Mouse (Mus musculus): ENCODE measurements around the gene Efcab3.
"Not testable (repeated sequence)": the region's sequence is repeated elsewhere in the genome, so short reads cannot be mapped to it uniquely, and the experiment has no call there.

Gene Efcab3

GRCm38 (mm10) chr11:105063292-105063691 lies at the start of gene Efcab3:
Efcab3 (plus strand) TSS chr11:105063592.
- ChIA-PET CTCF (no interaction called here), POLR2A (no interaction called here)

- POLR2A ChIA-PET, result interaction anchor here in 2 of 4 experiments (0.6 to 1.0 kb wide), 2 partner anchors 19 to 105 kb away, joined by 3 read pairs; partner anchors contain the start of gene Mettl2 (in 1 of the 2)
- CTCF ChIA-PET, result interaction anchor here (0.5 to 1.8 kb wide), 15 partner anchors 8 to 654 kb away, joined by 3 to 8 read pairs (median 3); partner anchors contain the start of gene Mettl2 (in 1 of the 4)
Measured at GRCm38 (mm10) chr11:105021071-105021470, 42.3 kb upstream of the Efcab3 start.

GRCm38 (mm10) chr11:105028744-105029348 lies 34.5 kb upstream of the Efcab3 start:
- ChIA-PET CTCF (interaction anchor here in 2 of 4 experiments (0.6 to 1.0 kb wide), 2 partner anchors 8 to 56 kb away, joined by 3 to 7 read pairs; no protein-coding TSS in a partner anchor), POLR2A (interaction anchor here in 2 of 4 experiments (0.7 to 2.1 kb wide), 3 partner anchors 33 to 1896 kb away, joined by 3 to 4 read pairs (median 3); no protein-coding TSS in a partner anchor)

GRCm38 (mm10) chr11:105029525-105029924 lies 33.9 kb upstream of the Efcab3 start:
- ChIA-PET POLR2A (interaction anchor here in 1 of 4 experiments (0.7 kb wide), 1 partner anchor 1896 kb away, joined by 3 read pairs; no protein-coding TSS in a partner anchor), CTCF (interaction anchor here in 2 of 4 experiments (1.0 to 1.4 kb wide), 2 partner anchors 9 kb away, joined by 3 to 4 read pairs; no protein-coding TSS in a partner anchor)

GRCm38 (mm10) chr11:105030229-105030628 lies 33.2 kb upstream of the Efcab3 start:
- POLR2A ChIA-PET, result interaction anchor here in 1 of 4 experiments (0.6 kb wide), 1 partner anchor 102 kb away, joined by 3 read pairs; no protein-coding TSS in a partner anchor
- CTCF ChIA-PET, result interaction anchor here in 1 of 4 experiments (1.4 kb wide), 1 partner anchor 10 kb away, joined by 4 read pairs; no protein-coding TSS in a partner anchor

- ChIA-PET POLR2A (interaction anchor here in 1 of 4 experiments (0.7 kb wide), 1 partner anchor 67 kb away, joined by 3 read pairs; no protein-coding TSS in a partner anchor), CTCF (no interaction called here)
Measured at GRCm38 (mm10) chr11:105031103-105031502, 32.3 kb upstream of the Efcab3 start.

- ChIA-PET CTCF (interaction anchor here in 3 of 4 experiments (0.6 to 1.3 kb wide), 4 partner anchors 9 to 828 kb away, joined by 3 to 9 read pairs (median 4); no protein-coding TSS in a partner anchor), POLR2A (no interaction called here)
Measured at GRCm38 (mm10) chr11:105035081-105035480, 28.3 kb upstream of the Efcab3 start.

- ChIA-PET CTCF (interaction anchor here (0.5 to 3.0 kb wide), 9 partner anchors 12 to 867 kb away, joined by 3 to 20 read pairs (median 3); partner anchors contain the start of gene Mettl2 (in 2 of the 4)), POLR2A (interaction anchor here (0.6 to 4.0 kb wide), 12 partner anchors 12 to 566 kb away, joined by 3 to 35 read pairs (median 4); partner anchors contain the start of gene Mettl2 (in 4 of the 4))
Measured at GRCm38 (mm10) chr11:105112448-105112847, 49.1 kb downstream of the Efcab3 start.

- CTCF ChIA-PET, result interaction anchor here in 1 of 4 experiments (1.6 kb wide), 1 partner anchor 353 kb away, joined by 4 read pairs; no protein-coding TSS in a partner anchor
- POLR2A ChIA-PET, result interaction anchor here in 2 of 4 experiments (1.3 to 1.9 kb wide), 2 partner anchors 8 kb away, joined by 5 to 8 read pairs; partner anchors contain the start of gene Mettl2 (in 2 of the 2)
Measured at GRCm38 (mm10) chr11:105117814-105118213, 54.4 kb downstream of the Efcab3 start.

- ChIA-PET POLR2A (interaction anchor here in 1 of 4 experiments (1.1 kb wide), 1 partner anchor 17 kb away, joined by 3 read pairs; no protein-coding TSS in a partner anchor), CTCF (interaction anchor here in 1 of 4 experiments (0.6 kb wide), 1 partner anchor 199 kb away, joined by 4 read pairs; no protein-coding TSS in a partner anchor)
Measured at GRCm38 (mm10) chr11:105120551-105121061, 57.2 kb downstream of the Efcab3 start.

GRCm38 (mm10) chr11:105121792-105122191 lies 58.4 kb downstream of the Efcab3 start:
- POLR2A ChIA-PET, CTCF ChIA-PET: not testable (repeated sequence)

- ChIA-PET CTCF (interaction anchor here (0.5 to 4.4 kb wide), 16 partner anchors 9 to 1983 kb away, joined by 3 to 20 read pairs (median 4); no protein-coding TSS in a partner anchor), POLR2A (interaction anchor here in 2 of 4 experiments (0.6 to 4.1 kb wide), 6 partner anchors 11 to 1031 kb away, joined by 3 to 35 read pairs (median 5); no protein-coding TSS in a partner anchor)
Measured at GRCm38 (mm10) chr11:105123986-105124385, 60.6 kb downstream of the Efcab3 start.

GRCm38 (mm10) chr11:105125735-105126519 lies 62.5 kb downstream of the Efcab3 start, which contains the start of gene Mettl2:
Mettl2 (plus strand) TSS chr11:105126425.
- ChIA-PET POLR2A (interaction anchor here (0.5 to 4.1 kb wide), 62 partner anchors 8 to 1193 kb away, joined by 3 to 44 read pairs (median 5); partner anchors contain the start of genes Gm11639 (in 2 of the 4), Dcaf7 (in 1 of the 4) and Gm10842 (in 1 of the 4)), CTCF (interaction anchor here in 3 of 4 experiments (0.6 to 4.4 kb wide), 18 partner anchors 10 to 1876 kb away, joined by 3 to 20 read pairs (median 4); no protein-coding TSS in a partner anchor)

- POLR2A ChIA-PET, result interaction anchor here (0.5 to 4.1 kb wide), 54 partner anchors 8 to 1193 kb away, joined by 3 to 44 read pairs (median 5); partner anchors contain the start of genes Dcaf7 (in 1 of the 4), Gm10842 (in 1 of the 4) and Gm11639 (in 1 of the 4)
- CTCF ChIA-PET, result interaction anchor here in 3 of 4 experiments (0.6 to 4.4 kb wide), 14 partner anchors 9 to 838 kb away, joined by 3 to 20 read pairs (median 4); no protein-coding TSS in a partner anchor
Measured at GRCm38 (mm10) chr11:105126520-105127029, 63.2 kb downstream of the Efcab3 start.

- ChIA-PET CTCF (interaction anchor here in 1 of 4 experiments (1.0 to 1.2 kb wide), 2 partner anchors 9 to 11 kb away, joined by 3 to 4 read pairs; partner anchors contain the start of gene Mettl2), POLR2A (interaction anchor here in 2 of 4 experiments (2.0 to 3.7 kb wide), 3 partner anchors 9 to 16 kb away, joined by 9 to 44 read pairs (median 22); partner anchors contain the start of gene Mettl2 (in 2 of the 2))
Measured at GRCm38 (mm10) chr11:105135692-105136091, 72.3 kb downstream of the Efcab3 start.

- CTCF ChIA-PET, result interaction anchor here in 2 of 4 experiments (1.1 to 1.3 kb wide), 2 partner anchors 9 to 11 kb away, joined by 3 read pairs; partner anchors contain the start of gene Mettl2 (in 1 of the 2)
- POLR2A ChIA-PET, result interaction anchor here in 2 of 4 experiments (0.7 to 4.2 kb wide), 15 partner anchors 8 to 50 kb away, joined by 3 to 44 read pairs (median 5); partner anchors contain the start of genes Mettl2 (in 2 of the 2), Gm10842 (in 1 of the 2) and Tlk2 (in 1 of the 2)
Measured at GRCm38 (mm10) chr11:105137255-105137654, 73.9 kb downstream of the Efcab3 start.

GRCm38 (mm10) chr11:105140512-105140911 lies 77.1 kb downstream of the Efcab3 start:
- CTCF ChIA-PET, result interaction anchor here in 2 of 4 experiments (0.6 to 0.7 kb wide), 2 partner anchors 130 to 595 kb away, joined by 3 to 5 read pairs; no protein-coding TSS in a partner anchor
- POLR2A ChIA-PET, result interaction anchor here in 2 of 4 experiments (1.0 to 3.9 kb wide), 12 partner anchors 11 to 74 kb away, joined by 3 to 21 read pairs (median 4); partner anchors contain the start of gene Mettl2 (in 2 of the 2)

Data from embryonic stem cell, embryonic (primary cell).